Mouse (Mus musculus) megakaryocyte, embryonic 14.5 days (primary cell): ENCODE data around the gene Otulin. TPM values are rescaled to one million over a fixed set of nuclear protein-coding genes. Genes with fewer than 3 reads are reported as not detected.

Experiments used
- H3K27me3 ChIP-seq: replicated peaks from 2 replicates; pipeline ENCODE3; 2012; ENCODE audit warnings: inconsistent platforms
- H3K36me3 ChIP-seq: replicated peaks from 2 replicates; pipeline ENCODE3; 2012; ENCODE audit warnings: low read length, inconsistent platforms, mixed read lengths
- H3K4me1 ChIP-seq: 2 replicates; pipeline ENCODE4 v1.6.1; 2012; ENCODE audit warnings: inconsistent platforms
- H3K4me3 ChIP-seq: replicated peaks from 2 replicates; pipeline ENCODE3; 2012; ENCODE audit warnings: moderate library complexity, mild to moderate bottlenecking, inconsistent platforms
- H3K9me3 ChIP-seq: 2 replicates; pipeline ENCODE4 v1.6.1; 2012; ENCODE audit warnings: inconsistent platforms
- FLI1 ChIP-seq: IDR thresholded peaks from 2 replicates; pipeline ENCODE4 v1.6.1; 2012; ENCODE audit warnings: low read length, inconsistent platforms, mixed read lengths
- GATA1 ChIP-seq: IDR thresholded peaks from 3 replicates; pipeline ENCODE4 v1.6.1; 2012; ENCODE audit warnings: mixed read lengths, low read length, inconsistent platforms, borderline replicate concordance
- polyA plus RNA-seq: library from polyadenylated mRNA; stranded (reverse); fragments of >175 nt; gene quantifications from 2 replicates; pipeline ENCODE4 v1.2.3, GENCODE M21; 2012; ENCODE audit warnings: low replicate concordance; ENCODE audit not compliant: insufficient read depth

Gene Otulin
- polyA plus RNA-seq, 1 experiment = 25.7 TPM

DNA sequence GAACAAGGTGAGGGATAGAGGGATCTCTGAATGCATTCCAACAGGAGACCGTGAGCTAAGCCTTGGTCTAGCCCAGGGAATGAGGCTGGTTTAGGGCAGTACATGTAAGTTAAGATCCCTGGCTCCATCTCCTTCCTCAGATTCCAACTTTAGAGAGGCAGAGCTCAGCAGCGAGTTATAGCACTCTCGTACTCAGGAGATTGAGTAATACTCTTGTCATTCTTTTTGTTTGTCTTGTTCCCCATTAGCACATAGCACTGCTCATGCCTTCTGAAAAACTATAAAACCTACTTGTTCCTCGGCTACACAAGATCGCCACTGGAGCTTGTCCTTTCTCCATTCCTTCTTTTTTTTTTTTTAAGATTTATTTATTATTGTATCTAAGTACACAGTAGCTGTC is 30.0 kb downstream of the Otulin start:
- H3K36me3 ChIP-seq = peaks cover 96% of the 10 kb centered on the region
- no peaks in the 10 kb centered on the region for H3K9me3 ChIP-seq
- TF ChIP-seq GATA1 (no peak), FLI1 (no peak)
- no peaks in the 10 kb centered on the region for H3K27me3 ChIP-seq
- H3K4me1 ChIP-seq = peaks cover 63% of the 10 kb centered on the region
- H3K4me3 ChIP-seq = no peak overlapping the region

DNA sequence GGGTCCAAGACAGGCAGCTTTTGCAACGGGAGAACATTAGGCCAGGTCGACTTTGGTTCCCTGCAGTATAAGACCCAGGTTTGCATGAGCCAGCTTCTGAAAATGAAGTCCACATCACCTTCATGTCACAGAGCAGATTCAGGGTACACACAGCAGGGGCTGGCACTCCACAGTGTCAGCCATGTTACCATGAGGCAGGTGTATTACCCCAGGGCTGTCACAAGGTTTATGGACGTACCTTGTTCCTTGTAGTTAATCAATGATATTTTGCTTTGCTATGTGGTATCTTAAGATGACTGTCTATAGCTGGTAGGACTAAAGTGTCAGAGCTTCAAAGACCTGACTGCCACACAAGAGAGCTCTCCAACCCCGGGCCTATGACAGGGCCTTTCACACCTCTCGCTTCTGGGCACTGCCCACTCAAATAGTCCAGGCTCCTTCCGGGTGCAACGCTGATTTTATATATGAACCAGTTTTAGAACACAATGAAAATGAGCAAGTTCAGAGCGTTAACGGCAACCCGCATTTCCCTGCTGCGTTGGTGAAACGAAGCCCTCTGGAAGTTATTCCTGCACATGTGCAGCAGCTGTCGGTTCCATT is 31.6 kb downstream of the Otulin start:
- peak overlapping the region; percentile 44 for H3K4me3 ChIP-seq

DNA sequence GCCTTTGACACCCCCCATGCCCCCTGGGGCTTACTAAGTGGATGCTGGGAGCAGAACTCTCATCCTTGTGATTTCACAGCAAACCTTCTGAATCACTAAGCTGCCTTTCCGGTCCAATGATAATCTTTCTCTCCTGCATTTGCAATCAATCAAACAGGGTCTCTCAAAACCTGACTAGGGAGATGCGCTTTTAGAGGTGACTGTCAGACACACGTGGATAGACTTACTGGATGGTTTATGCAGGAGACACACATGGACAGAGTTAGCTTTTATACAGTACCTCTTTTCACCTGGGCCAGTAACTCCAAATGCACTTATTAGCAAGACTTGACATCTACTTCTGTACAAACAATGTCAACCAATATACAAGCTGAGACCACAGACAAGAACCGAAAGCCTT is 33.0 kb downstream of the Otulin start:
- Histone ChIP-seq H3K4me1 (peaks cover 71% of the 10 kb centered on the region), H3K4me3 (no peak overlapping the region), H3K9me3 (no peaks in the 10 kb centered on the region), H3K27me3 (no peaks in the 10 kb centered on the region), H3K36me3 (peaks cover 95% of the 10 kb centered on the region)
- TF ChIP-seq GATA1 (no peak), FLI1 (no peak)

More for the DNA sequence above, 31.6 kb downstream of the Otulin start:
- Histone ChIP-seq H3K9me3 (no peaks in the 10 kb centered on the region), H3K27me3 (no peaks in the 10 kb centered on the region), H3K4me1 (peaks cover 62% of the 10 kb centered on the region), H3K36me3 (peaks cover 95% of the 10 kb centered on the region)
- TF ChIP-seq GATA1 = no peak
- no peak for TF ChIP-seq FLI1

DNA sequence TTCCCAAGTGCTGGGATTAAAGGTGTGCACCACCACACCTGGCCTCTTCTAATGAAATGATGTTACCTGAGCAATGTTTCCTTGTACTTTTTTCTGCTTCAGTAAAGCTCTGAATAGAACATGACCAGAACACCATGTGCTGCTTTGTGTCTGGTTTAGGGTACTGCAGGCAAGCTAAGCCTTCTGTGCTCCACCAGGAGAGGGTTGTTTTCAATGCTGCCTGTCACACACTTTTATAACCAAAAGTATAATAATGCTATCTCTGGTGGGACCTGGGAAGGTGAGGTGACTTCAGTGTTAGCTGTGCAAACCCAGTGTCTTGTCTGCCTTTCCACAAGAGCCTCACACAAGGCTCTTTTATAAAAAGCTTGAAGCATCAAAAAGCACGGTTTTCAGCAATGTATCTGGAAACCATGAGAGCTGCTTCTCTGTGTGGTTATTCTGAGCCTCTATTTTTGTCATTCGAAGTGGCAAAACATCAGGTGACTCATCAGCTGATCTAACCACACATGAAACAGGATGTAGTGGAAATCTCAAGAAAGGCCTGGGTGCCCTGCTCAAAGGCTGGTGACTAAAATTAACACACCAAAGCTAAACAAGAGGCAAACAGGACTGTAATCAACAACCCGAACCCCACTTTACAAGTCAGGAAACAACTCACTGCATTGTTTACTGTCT is 33.9 kb downstream of the Otulin start:
- no peaks in the 10 kb centered on the region for H3K9me3 ChIP-seq
- no peaks in the 10 kb centered on the region for H3K27me3 ChIP-seq
- peak overlapping the region; percentile 67 for H3K4me3 ChIP-seq
- TF ChIP-seq GATA1 (no peak), FLI1 (no peak)
- H3K4me1 ChIP-seq = peaks cover 77% of the 10 kb centered on the region
- H3K36me3 ChIP-seq = peaks cover 96% of the 10 kb centered on the region

DNA sequence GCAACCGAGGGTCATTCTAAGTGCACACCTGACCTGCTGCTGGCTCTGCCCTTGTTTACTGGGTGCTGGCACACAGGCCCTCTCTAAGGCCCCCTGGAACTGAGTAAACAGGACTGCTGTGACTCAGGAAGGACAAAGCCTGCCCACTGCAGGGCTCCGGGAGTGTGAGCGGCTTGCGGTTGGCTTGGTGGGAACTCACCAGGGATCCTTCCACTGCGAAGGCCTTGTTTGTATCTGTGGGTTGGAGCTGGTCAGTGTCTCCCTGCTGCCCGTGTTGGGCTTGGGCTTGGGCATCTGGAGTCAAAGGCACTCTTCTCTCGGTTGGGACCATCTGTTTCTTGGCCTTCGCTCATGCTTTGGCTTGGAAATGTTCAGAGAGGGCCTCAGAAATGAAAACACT is 34.9 kb downstream of the Otulin start:
- peaks cover 82% of the 10 kb centered on the region for H3K4me1 ChIP-seq
- H3K27me3 ChIP-seq = no peaks in the 10 kb centered on the region
- no peaks in the 10 kb centered on the region for H3K9me3 ChIP-seq
- no peak overlapping the region for H3K4me3 ChIP-seq
- TF ChIP-seq FLI1 = no peak
- TF ChIP-seq GATA1 = no peak
- peaks cover 96% of the 10 kb centered on the region for H3K36me3 ChIP-seq

DNA sequence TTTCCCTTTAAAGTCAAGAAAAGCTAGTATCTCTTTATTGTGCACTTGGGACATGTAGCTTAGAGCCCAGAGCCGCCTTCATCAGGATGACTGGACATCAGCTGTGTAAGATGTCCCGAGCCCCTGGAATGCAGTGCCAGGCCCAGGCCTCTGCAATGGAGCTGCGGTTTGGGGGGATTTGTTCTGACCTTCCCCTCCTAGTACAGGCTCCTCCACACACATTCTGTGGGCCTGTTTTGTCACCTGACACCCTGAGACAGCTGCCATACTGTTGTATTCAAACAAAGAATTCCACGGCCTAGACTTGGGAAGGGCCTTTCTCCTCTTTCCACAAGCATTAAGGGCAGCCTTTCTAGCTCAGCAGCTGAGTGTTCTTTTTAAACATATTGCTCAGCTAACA is 35.5 kb downstream of the Otulin start:
- no peaks in the 10 kb centered on the region for H3K27me3 ChIP-seq
- no peak overlapping the region for H3K4me3 ChIP-seq
- H3K9me3 ChIP-seq = no peaks in the 10 kb centered on the region
- peaks cover 96% of the 10 kb centered on the region for H3K36me3 ChIP-seq
- H3K4me1 ChIP-seq = peaks cover 83% of the 10 kb centered on the region
- TF ChIP-seq GATA1 (no peak), FLI1 (no peak)

DNA sequence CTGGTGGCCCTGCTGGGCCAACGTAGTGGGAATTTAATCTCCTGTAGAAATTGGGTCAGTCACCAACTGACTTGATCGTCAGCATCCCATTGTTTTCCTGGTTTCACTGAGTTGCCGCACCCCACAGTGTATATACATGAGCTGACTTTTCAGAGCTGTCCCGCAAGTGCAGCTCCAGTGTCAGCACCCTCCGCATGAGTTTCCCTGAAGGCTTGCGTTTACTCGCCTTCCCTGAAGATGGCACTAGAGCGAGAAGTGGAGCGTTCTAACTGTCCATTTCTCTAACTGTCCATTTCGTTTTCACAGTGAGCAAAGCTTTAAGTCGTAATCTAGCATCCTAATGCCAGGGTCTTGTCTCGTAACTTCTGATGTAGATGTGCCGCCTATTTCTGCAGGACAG is 36.8 kb downstream of the Otulin start:
- no peaks in the 10 kb centered on the region for H3K27me3 ChIP-seq
- peaks cover 84% of the 10 kb centered on the region for H3K4me1 ChIP-seq

DNA sequence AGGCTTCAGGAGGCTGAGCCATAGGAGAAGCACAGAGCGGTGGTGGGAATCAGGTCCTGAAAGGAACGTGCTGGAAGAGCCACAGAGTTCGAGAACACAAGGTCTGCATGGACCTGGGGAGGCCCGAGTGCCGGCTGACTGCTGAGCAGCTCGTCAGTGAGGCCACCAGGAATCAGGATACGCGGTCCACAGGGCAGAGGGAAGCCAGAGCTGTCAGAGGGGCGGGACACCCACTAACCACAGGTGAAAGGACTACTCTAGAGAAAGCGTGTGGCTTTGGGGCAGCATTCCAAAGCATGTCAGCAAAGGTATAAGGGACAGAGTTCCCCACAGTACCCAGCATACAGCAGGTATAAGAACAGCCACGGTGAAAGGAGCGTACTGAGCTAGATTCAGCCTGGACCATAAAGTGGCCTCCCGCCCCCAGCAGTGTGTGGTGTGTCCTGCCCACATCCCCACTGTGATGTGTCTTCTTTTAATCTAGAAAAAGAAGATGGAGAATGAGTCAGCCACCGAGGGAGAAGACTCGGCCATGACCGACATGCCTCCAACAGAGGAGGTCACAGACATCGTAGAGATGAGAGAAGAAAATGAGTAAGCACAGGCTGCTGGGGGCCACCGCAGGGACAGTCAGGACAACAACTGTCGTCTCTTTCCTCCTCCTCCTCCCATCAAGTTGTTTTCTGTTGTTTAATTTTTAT is 37.7 kb downstream of the Otulin start:
- Histone ChIP-seq H3K4me3 (peak overlapping the region; percentile 48), H3K4me1 (peaks cover 76% of the 10 kb centered on the region), H3K27me3 (no peaks in the 10 kb centered on the region), H3K36me3 (peaks cover 95% of the 10 kb centered on the region), H3K9me3 (no peaks in the 10 kb centered on the region)
- TF ChIP-seq FLI1 = no peak
- TF ChIP-seq GATA1 = no peak

More for the DNA sequence above, 36.8 kb downstream of the Otulin start:
- Histone ChIP-seq H3K9me3 (no peaks in the 10 kb centered on the region), H3K36me3 (peaks cover 94% of the 10 kb centered on the region), H3K4me3 (no peak overlapping the region)
- TF ChIP-seq FLI1 = no peak
- TF ChIP-seq GATA1 = no peak

DNA sequence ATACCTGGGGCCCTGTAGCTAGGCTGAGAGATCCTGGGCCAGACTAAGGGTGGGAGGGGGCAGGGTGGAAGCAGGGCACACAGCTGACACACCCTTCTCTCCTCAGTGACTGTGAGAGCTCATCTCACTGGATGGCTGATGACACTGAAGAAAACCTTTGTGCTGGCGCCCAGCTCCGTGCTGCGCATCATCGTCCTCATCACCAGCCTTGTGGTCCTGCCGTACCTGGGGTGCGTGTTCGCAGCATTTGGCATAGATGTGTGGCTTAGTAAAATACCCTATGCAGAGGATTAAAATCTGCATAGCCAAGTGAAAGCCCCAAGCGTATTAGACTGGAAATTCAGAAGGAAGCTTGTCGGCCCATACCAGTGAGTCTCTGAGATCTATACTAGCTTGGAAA is 39.7 kb downstream of the Otulin start:
- H3K4me3 ChIP-seq = no peak overlapping the region
- H3K27me3 ChIP-seq = no peaks in the 10 kb centered on the region
- H3K4me1 ChIP-seq = peaks cover 61% of the 10 kb centered on the region
- TF ChIP-seq FLI1 = no peak
- TF ChIP-seq GATA1 = no peak
- H3K36me3 ChIP-seq = peaks cover 97% of the 10 kb centered on the region
- no peaks in the 10 kb centered on the region for H3K9me3 ChIP-seq

DNA sequence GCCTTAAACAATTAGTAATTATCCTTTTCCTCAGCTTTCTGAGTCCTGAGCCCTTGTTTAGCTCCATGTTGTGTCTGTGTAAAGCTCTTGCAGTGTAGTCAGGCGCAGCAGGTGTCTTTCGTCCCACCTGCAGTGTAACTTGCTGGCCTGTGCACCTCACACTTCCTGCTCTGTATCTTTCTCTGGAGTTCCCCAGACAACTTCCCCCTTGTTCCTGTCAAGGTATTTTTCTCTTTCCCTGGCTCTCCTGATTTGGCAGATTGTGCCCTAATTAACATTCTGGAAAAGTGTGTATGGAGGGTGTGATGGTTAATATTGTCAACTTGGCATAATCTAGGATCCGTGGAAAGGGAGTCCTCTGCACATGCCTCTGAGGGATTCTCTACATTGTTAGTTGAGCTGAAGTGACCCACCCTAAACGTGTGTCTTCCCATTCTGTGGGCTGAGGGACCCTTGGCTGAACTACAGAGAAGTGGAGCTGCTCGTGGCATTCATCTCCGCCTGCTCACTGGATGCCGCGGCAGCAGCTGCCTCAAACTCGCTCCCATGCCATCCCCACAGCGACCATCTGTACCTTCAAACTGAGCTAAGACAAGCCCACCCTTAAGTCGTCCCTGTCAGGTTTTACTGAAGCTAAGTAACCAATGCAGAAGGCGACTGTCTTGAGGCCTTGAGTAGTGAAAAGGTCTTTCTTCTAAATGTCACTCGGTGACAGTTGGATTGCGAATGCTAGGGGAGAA is 42.2 kb downstream of the Otulin start:
- H3K9me3 ChIP-seq = no peaks in the 10 kb centered on the region
- peaks cover 62% of the 10 kb centered on the region for H3K4me1 ChIP-seq
- TF ChIP-seq FLI1 (no peak), GATA1 (no peak)
- H3K27me3 ChIP-seq = no peaks in the 10 kb centered on the region
- H3K36me3 ChIP-seq = peaks cover 98% of the 10 kb centered on the region
- no peak overlapping the region for H3K4me3 ChIP-seq
